Mouse (Mus musculus) left cerebral cortex, adult 9 months (tissue): ENCODE results near the gene Ltbp1.

Source experiments
- DNase-seq, 2 experiments: peaks; one replicate each; pipeline ENCODE4 v3.0.0; 2022; ENCODE audit warnings: low spot score in 2 of 2

Gene Ltbp1

GRCm38 (mm10) chr17:75004820-75005219 lies 548 bp upstream of the Ltbp1 start:
- peak in 1 of 2 experiments; percentile 53 for DNase-seq

- peak in 1 of 2 experiments; percentile 12 for DNase-seq
Observed at GRCm38 (mm10) chr17:75005685-75006680, 615 bp downstream of the Ltbp1 start.

GRCm38 (mm10) chr17:75010955-75011354 lies 5.6 kb downstream of the Ltbp1 start:
- no peak for DNase-seq

- DNase-seq, result no peak
Observed at GRCm38 (mm10) chr17:75013211-75013610, 7.8 kb downstream of the Ltbp1 start.

- peak in 1 of 2 experiments; percentile 22 for DNase-seq
Observed at GRCm38 (mm10) chr17:75013868-75014267, 8.5 kb downstream of the Ltbp1 start.

- no peak for DNase-seq
Observed at GRCm38 (mm10) chr17:75014601-75015356, 9.4 kb downstream of the Ltbp1 start.

- DNase-seq, result no peak
Observed at GRCm38 (mm10) chr17:75015546-75015945, 10.2 kb downstream of the Ltbp1 start.

- DNase-seq, result no peak
Observed at GRCm38 (mm10) chr17:75017423-75017822, 12.1 kb downstream of the Ltbp1 start.

GRCm38 (mm10) chr17:75018142-75018541 lies 12.8 kb downstream of the Ltbp1 start:
- no peak for DNase-seq

GRCm38 (mm10) chr17:75020026-75020425 lies 14.7 kb downstream of the Ltbp1 start:
- no peak for DNase-seq

GRCm38 (mm10) chr17:75020619-75021018 lies 15.3 kb downstream of the Ltbp1 start:
- no peak for DNase-seq

GRCm38 (mm10) chr17:75027358-75028131 lies 22.2 kb downstream of the Ltbp1 start:
- peak in 1 of 2 experiments; percentile 14 for DNase-seq

GRCm38 (mm10) chr17:75033356-75033755 lies 28.0 kb downstream of the Ltbp1 start:
- DNase-seq, result no peak

- DNase-seq, result no peak
Observed at GRCm38 (mm10) chr17:75033872-75034615, 28.7 kb downstream of the Ltbp1 start.

- DNase-seq, result no peak
Observed at GRCm38 (mm10) chr17:75036881-75037280, 31.5 kb downstream of the Ltbp1 start.

GRCm38 (mm10) chr17:75039017-75039416 lies 33.6 kb downstream of the Ltbp1 start:
- DNase-seq, result no peak

GRCm38 (mm10) chr17:75049366-75049969 lies 44.1 kb downstream of the Ltbp1 start:
- DNase-seq, result no peak

- no peak for DNase-seq
Observed at GRCm38 (mm10) chr17:75051440-75051925, 46.1 kb downstream of the Ltbp1 start.

- no peak for DNase-seq
Observed at GRCm38 (mm10) chr17:75055235-75055634, 49.9 kb downstream of the Ltbp1 start.

- DNase-seq, result no peak
Observed at GRCm38 (mm10) chr17:75055961-75056360, 50.6 kb downstream of the Ltbp1 start.
